Mouse (Mus musculus): ENCODE data around the gene Ifnl2.

DNA sequence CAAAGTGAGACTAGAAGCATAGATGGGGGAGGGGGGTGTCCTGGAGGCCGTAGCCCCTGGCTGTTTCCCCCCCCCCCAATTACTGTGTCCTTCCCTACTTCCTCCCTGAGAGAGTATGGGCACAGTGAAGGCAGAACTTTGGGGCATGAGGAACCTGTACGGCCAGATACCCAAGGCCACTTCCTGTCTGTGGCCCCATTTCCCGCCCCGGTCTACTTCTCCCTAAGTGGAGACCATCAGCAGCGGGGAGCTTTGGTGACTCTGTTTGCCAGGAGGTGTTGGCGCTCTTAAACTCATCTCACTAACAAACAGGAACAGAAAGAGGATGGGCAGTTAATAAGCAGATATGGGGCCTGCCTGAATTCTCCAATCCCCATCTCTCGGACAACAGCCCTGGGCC is 37.4 kb upstream of the Ifnl2 start:
- TF ChIP-seq GATA1 (IDR thresholded peaks at IDR 0.05; ENCODE audit: low read length), result no peak
- no peak for TF ChIP-seq TAL1 (IDR thresholded peaks at IDR 0.05; ENCODE audit: low read length)

Measured in erythroblast, embryonic 14.5 days (primary cell).